Mouse (Mus musculus) liver, embryonic 11.5 days (tissue): ENCODE measurements around the gene Itm2b. TPM values are rescaled to one million over a fixed set of nuclear protein-coding genes. Genes with fewer than 3 reads are reported as not detected.

ENCODE experiments used
- ATAC-seq: fragments of 200-750 bp; cut with Nextera tagmentation; replicated peaks from 2 replicates; pipeline ENCODE4 v1.8.0; 2017; ENCODE audit warnings: moderate number of reproducible peaks, mild to moderate bottlenecking, moderate TSS enrichment, moderate library complexity; ENCODE audit not compliant: low FRiP score
- DNase-seq: peaks from one replicate; pipeline ENCODE4 v3.0.0-alpha.2; 2017; ENCODE audit warnings: low spot score
- H3K27ac ChIP-seq: fragments of 300-500 bp; sonication (generic); 2 replicates; pipeline ENCODE4 v1.5.1; 2014; ENCODE audit warnings: mild to moderate bottlenecking, low read depth, low read length, control low read depth
- H3K27me3 ChIP-seq: fragments of 300-500 bp; sonication (generic); replicated peaks from 2 replicates; pipeline ENCODE4 v1.6.1; 2014; ENCODE audit warnings: low read length, mixed read lengths; ENCODE audit not compliant: control insufficient read depth, insufficient read depth
- H3K36me3 ChIP-seq: fragments of 300-500 bp; sonication (generic); 2 replicates; pipeline ENCODE4 v1.6.1; 2014; ENCODE audit warnings: mild to moderate bottlenecking, low read length, moderate library complexity, mixed read lengths; ENCODE audit not compliant: control insufficient read depth, insufficient read depth
- H3K4me1 ChIP-seq: fragments of 300-500 bp; sonication (generic); replicated peaks from 2 replicates; pipeline ENCODE4 v1.6.1; 2014; ENCODE audit warnings: low read length, mixed read lengths; ENCODE audit not compliant: control insufficient read depth, insufficient read depth
- H3K4me2 ChIP-seq: fragments of 300-500 bp; sonication (generic); 2 replicates; pipeline ENCODE4 v1.6.1; 2014; ENCODE audit warnings: mild to moderate bottlenecking, control low read depth, moderate library complexity
- H3K4me3 ChIP-seq: fragments of 300-500 bp; sonication (generic); 2 replicates; pipeline ENCODE4 v1.5.1; 2014; ENCODE audit warnings: low read depth, low read length, control low read depth
- H3K9ac ChIP-seq: fragments of 300-500 bp; sonication (generic); 2 replicates; pipeline ENCODE4 v1.6.1; 2014; ENCODE audit warnings: low read depth, low read length, control low read depth
- H3K9me3 ChIP-seq: fragments of 300-500 bp; sonication (generic); 2 replicates; pipeline ENCODE4 v1.6.1; 2016; ENCODE audit warnings: low read length, inconsistent platforms, mixed read lengths; ENCODE audit not compliant: control insufficient read depth
- WGBS: fragments of 180-500 bp; shearing (Covaris S2); extraction: QIAGEN DNeasy Blood & Tissue Kit; methylation state at CpG from one replicate; pipeline ENCODE4 v1.1.7; 2014; 5-methylcytosine and 5-hydroxymethylcytosine counted together
- polyA plus RNA-seq: library from polyadenylated mRNA; unstranded; fragments of >200 nt; fragmentation: Nextera tagmentation; extraction: Ambion mirVana; gene quantifications from 2 replicates; pipeline ENCODE4 v1.2.1, GENCODE M21; 2014

Itm2b gene
- polyA plus RNA-seq, 1 experiment from 2014 or later = 516 TPM

GRCm38 (mm10) chr14:73349061-73349670 lies 35.9 kb downstream of the Itm2b start:
- H3K27me3 ChIP-seq = no peaks in the 10 kb centered on the region
- H3K4me2 ChIP-seq = no peak overlapping the region
- 62% methylated on average over 7 of the region's 7 CpGs for WGBS
- H3K9ac ChIP-seq = no peak overlapping the region
- no peaks in the 10 kb centered on the region for H3K4me1 ChIP-seq
- ATAC-seq (peak; percentile 20; the same call in 1 of the 2 replicates), DNase-seq (no peak)
- no peaks in the 10 kb centered on the region for H3K9me3 ChIP-seq
- no peak overlapping the region for H3K27ac ChIP-seq
- no peak overlapping the region for H3K4me3 ChIP-seq
- no peaks in the 10 kb centered on the region for H3K36me3 ChIP-seq

- Histone ChIP-seq H3K9me3 (no peaks in the 10 kb centered on the region), H3K27me3 (no peaks in the 10 kb centered on the region), H3K9ac (no peak overlapping the region), H3K27ac (no peak overlapping the region), H3K4me2 (no peak overlapping the region), H3K4me1 (no peaks in the 10 kb centered on the region), H3K4me3 (no peak overlapping the region), H3K36me3 (no peaks in the 10 kb centered on the region)
- ATAC-seq (0 out of 2 replicates have a peak, but pooled peaks have one; percentile 57), DNase-seq (no peak)
- 56% methylated on average over 9 of the region's 9 CpGs for WGBS
Measured at GRCm38 (mm10) chr14:73347302-73347701, 37.8 kb downstream of the Itm2b start.

GRCm38 (mm10) chr14:73345614-73346013 lies 39.5 kb downstream of the Itm2b start:
- Histone ChIP-seq H3K4me1 (no peaks in the 10 kb centered on the region), H3K4me2 (no peak overlapping the region), H3K27me3 (no peaks in the 10 kb centered on the region), H3K27ac (no peak overlapping the region), H3K4me3 (no peak overlapping the region), H3K36me3 (no peaks in the 10 kb centered on the region), H3K9ac (no peak overlapping the region), H3K9me3 (no peaks in the 10 kb centered on the region)
- no peak for DNase-seq
- 91% methylated on average over 4 of the region's 4 CpGs for WGBS
- no peak for ATAC-seq

- DNase-seq (no peak), ATAC-seq (no peak)
- H3K4me1 ChIP-seq = no peaks in the 10 kb centered on the region
- H3K4me3 ChIP-seq = no peak overlapping the region
- no peaks in the 10 kb centered on the region for H3K27me3 ChIP-seq
- no peak overlapping the region for H3K4me2 ChIP-seq
- no peak overlapping the region for H3K9ac ChIP-seq
- H3K9me3 ChIP-seq = no peaks in the 10 kb centered on the region
- no peaks in the 10 kb centered on the region for H3K36me3 ChIP-seq
- WGBS = 59% methylated on average over 6 of the region's 6 CpGs
- H3K27ac ChIP-seq = no peak overlapping the region
Measured at GRCm38 (mm10) chr14:73340051-73340755, 44.9 kb downstream of the Itm2b start.

GRCm38 (mm10) chr14:73339615-73340014 lies 45.5 kb downstream of the Itm2b start:
- Histone ChIP-seq H3K4me3 (no peak overlapping the region), H3K27me3 (no peaks in the 10 kb centered on the region), H3K4me1 (no peaks in the 10 kb centered on the region), H3K9me3 (no peaks in the 10 kb centered on the region), H3K4me2 (no peak overlapping the region), H3K36me3 (no peaks in the 10 kb centered on the region), H3K27ac (no peak overlapping the region), H3K9ac (no peak overlapping the region)
- ATAC-seq = no peak
- DNase-seq = no peak
- 38% methylated on average over 3 of the region's 3 CpGs for WGBS

- ATAC-seq = no peak
- no peak overlapping the region for H3K9ac ChIP-seq
- no peak overlapping the region for H3K27ac ChIP-seq
- WGBS = 67% methylated on average over 6 of the region's 6 CpGs
- H3K36me3 ChIP-seq = no peaks in the 10 kb centered on the region
- no peak overlapping the region for H3K4me3 ChIP-seq
- H3K27me3 ChIP-seq = no peaks in the 10 kb centered on the region
- no peak overlapping the region for H3K4me2 ChIP-seq
- H3K9me3 ChIP-seq = no peaks in the 10 kb centered on the region
- no peak for DNase-seq
- H3K4me1 ChIP-seq = no peaks in the 10 kb centered on the region
Measured at GRCm38 (mm10) chr14:73336316-73337080, 48.6 kb downstream of the Itm2b start.

- Histone ChIP-seq H3K4me3 (no peak overlapping the region), H3K4me1 (no peaks in the 10 kb centered on the region), H3K27me3 (no peaks in the 10 kb centered on the region), H3K4me2 (no peak overlapping the region), H3K9ac (no peak overlapping the region), H3K9me3 (no peaks in the 10 kb centered on the region), H3K27ac (no peak overlapping the region), H3K36me3 (no peaks in the 10 kb centered on the region)
- DNase-seq = no peak
- ATAC-seq = no peak
- WGBS = 80% methylated on average over 22 of the region's 22 CpGs
Measured at GRCm38 (mm10) chr14:73334926-73335805, 49.9 kb downstream of the Itm2b start.

GRCm38 (mm10) chr14:73333880-73334279 lies 51.2 kb downstream of the Itm2b start:
- H3K4me3 ChIP-seq = no peak overlapping the region
- 76% methylated on average over 3 of the region's 3 CpGs for whole genome bisulfite sequencing
- no peaks in the 10 kb centered on the region for H3K9me3 ChIP-seq
- no peak overlapping the region for H3K4me2 ChIP-seq
- H3K9ac ChIP-seq = no peak overlapping the region
- DNase-seq (no peak), ATAC-seq (no peak)
- no peaks in the 10 kb centered on the region for H3K36me3 ChIP-seq
- no peaks in the 10 kb centered on the region for H3K27me3 ChIP-seq
- H3K4me1 ChIP-seq = no peaks in the 10 kb centered on the region
- no peak overlapping the region for H3K27ac ChIP-seq
